In the genomic region with DNA sequence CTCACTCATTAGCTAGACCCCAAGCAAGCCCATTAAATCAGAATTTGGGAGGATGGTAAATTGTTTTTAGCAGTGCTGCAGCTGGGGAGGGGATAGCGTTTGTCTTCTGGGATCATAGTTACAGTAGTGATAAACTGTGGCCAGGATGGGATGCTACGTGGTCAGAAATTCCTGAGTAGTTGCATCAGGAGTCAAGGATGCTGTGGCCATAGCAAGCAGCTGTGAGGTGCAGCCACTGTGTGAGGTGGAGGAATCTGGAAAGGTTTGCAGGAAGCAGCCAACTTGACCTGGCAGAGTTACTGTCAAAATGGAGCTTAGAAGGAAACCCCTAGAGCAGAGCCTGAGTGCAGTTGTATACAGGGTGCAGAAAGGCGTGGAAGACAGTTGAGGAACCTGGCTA, we compare ENCODE assay signal across 12 mouse cellular contexts. TPM values are rescaled to one million over a fixed set of nuclear protein-coding genes. Genes with fewer than 3 reads are reported as not detected.
A peak's percentile ranks its signal among the peaks of the same experiment; 100 is the strongest.
DNase-seq lines count a peak whose midpoint lies in the region; TF ChIP-seq lines count a peak whose summit lies in the region.
"Had no signal": no experiment of that assay in that cellular context is flagged by ENCODE, and none has a peak within 500 bp of the region (broad histone marks: within the 10 kb centered on the region; RNA-seq: fewer than 3 reads in every experiment).

No protein-coding gene starts in this region.

- no peak overlapping the region for H3ac ChIP-seq in myocyte (ENCODE audit: control insufficient read depth, insufficient read length)

- H3K79me2 ChIP-seq in myocyte (ENCODE audit: control insufficient read depth, insufficient read depth), result peaks cover 13% of the 10 kb centered on the region

- H3K27me3 ChIP-seq in myocyte (ENCODE audit: control insufficient read depth, insufficient read depth, insufficient read length), result no peaks in the 10 kb centered on the region
- H3K27me3 ChIP-seq: embryonic facial prominence, embryonic 12.5 days; forebrain, embryonic 13.5 days; forebrain, embryonic 15.5 days had no signal

- no peak for TF ChIP-seq POLR2A in myocyte (IDR thresholded peaks at IDR 0.05; ENCODE audit: insufficient read length, low read depth)

- peaks cover 11% of the 10 kb centered on the region for H3K36me3 ChIP-seq in myocyte (ENCODE audit: control insufficient read depth, insufficient read depth)

- H3K4me3 ChIP-seq in myocyte, result no peak overlapping the region
- H3K4me3 ChIP-seq: embryonic facial prominence, embryonic 10.5 days; embryonic facial prominence, embryonic 12.5 days; forebrain, embryonic 13.5 days; forebrain, embryonic 15.5 days had no signal

- DNase-seq in 3134 (ENCODE audit: extremely low read depth, insufficient read length, low spot score) (peak; percentile 37), 3T3-L1 (ENCODE audit: low read depth, low spot score) (peak; percentile 79)
- DNase-seq in urinary bladder, postnatal 10 days (ENCODE audit: low spot score), result no peak
- DNase-seq in right cerebral cortex, adult 2 months (ENCODE audit: low spot score in 2 of 2), result no peak
- DNase-seq: adrenal gland, adult 8-10 months; cerebellum, adult 11-12 months; cerebellum, adult 9-10 months had no signal

- no peak overlapping the region for H3K4me2 ChIP-seq in myocyte (ENCODE audit: low read depth)
- H3K4me2 ChIP-seq: embryonic facial prominence, embryonic 12.5 days; forebrain, embryonic 13.5 days; forebrain, embryonic 15.5 days had no signal

TF ChIP-seq in myocyte, 11 proteins besides CTCF, POLR2A, EP300 and RAD21:
- TF ChIP-seq MYOG (IDR thresholded peaks at IDR 0.05; ENCODE audit: control insufficient read depth in 1 of 3, insufficient read depth in 1 of 3, insufficient read length in 2 of 3, low read depth in 2 of 3), result peak in 1 of 3 experiments; percentile 23
- TF ChIP-seq MAX (IDR thresholded peaks at IDR 0.05; ENCODE audit: low read depth), result no peak
- TF ChIP-seq TCF3 (IDR thresholded peaks at IDR 0.05; ENCODE audit: insufficient read length, low read depth), result no peak
- TF ChIP-seq MYOD1 (IDR thresholded peaks at IDR 0.05; ENCODE audit: control insufficient read depth in 1 of 3, insufficient read length in 2 of 3, low read depth in 2 of 3), result peak in 2 of 3 experiments; percentile 26 to 31
- no peak for TF ChIP-seq USF1 (IDR thresholded peaks at IDR 0.05; ENCODE audit: low read depth)
- TF ChIP-seq CEBPB (IDR thresholded peaks at IDR 0.05; ENCODE audit: insufficient read depth, poor library complexity, severe bottlenecking), result no peak
- TF ChIP-seq TCF12 (IDR thresholded peaks at IDR 0.05; ENCODE audit: insufficient read depth, poor library complexity, severe bottlenecking), result no peak
- no peak for TF ChIP-seq E2F4 (IDR thresholded peaks at IDR 0.05; ENCODE audit: insufficient read depth)
- TF ChIP-seq REST (IDR thresholded peaks at IDR 0.05; ENCODE audit: insufficient read depth, insufficient read length), result no peak

RNA-seq across cellular contexts. Expression of a gene that starts 17.1 kb away (rescaled TPM):
- 6.6 TPM for polyA plus RNA-seq in myocyte (2012; fragmentation: generic; extraction: Trizol)

Comparison
In these comparisons a context has a peak if more than half of its experiments do, and no peak if none do; other contexts are left out.
1. DNase-seq: peak in 3134 (single experiment) and 3T3-L1 (single experiment); none in urinary bladder, postnatal 10 days (single experiment) and right cerebral cortex, adult 2 months (0 of 2).